Mouse (Mus musculus) G1E (cell line): ENCODE results near the gene Nfu1. TPM values are rescaled to one million over a fixed set of nuclear protein-coding genes. Genes with fewer than 3 reads are reported as not detected.
A peak's percentile ranks its signal among the peaks of the same experiment; 100 is the strongest.
"Not testable (repeated sequence)": the region's sequence is repeated elsewhere in the genome, so short reads cannot be mapped to it uniquely, and the experiment has no call there.

Experiments
- ATAC-seq: 2 replicates; pipeline ENCODE4 v1.8.0; 2016; ENCODE audit warnings: mild to moderate bottlenecking; ENCODE audit not compliant: insufficient number of reproducible peaks, poor library complexity, low FRiP score, severe bottlenecking; ENCODE audit errors: extremely low read depth
- DNase-seq: peaks from one replicate; pipeline ENCODE4 v3.0.0; 2012; ENCODE audit warnings: low spot score
- H3K27me3 ChIP-seq: 2 replicates; pipeline ENCODE4 v1.6.1; 2012; ENCODE audit warnings: mild to moderate bottlenecking, low read length, inconsistent platforms; ENCODE audit not compliant: insufficient read depth
- H3K36me3 ChIP-seq: replicated peaks from 2 replicates; pipeline ENCODE3; 2012; ENCODE audit warnings: mild to moderate bottlenecking, inconsistent platforms
- H3K4me1 ChIP-seq: 2 replicates; pipeline ENCODE4 v1.6.1; 2012; ENCODE audit warnings: low read depth, low read length, inconsistent platforms, mixed read lengths; ENCODE audit not compliant: insufficient read depth
- H3K4me3 ChIP-seq: 2 replicates; pipeline ENCODE4 v1.5.1; 2012; ENCODE audit warnings: low read depth, mild to moderate bottlenecking, inconsistent platforms, low read length, moderate library complexity, mixed read lengths
- H3K9me3 ChIP-seq: replicated peaks from 2 replicates; pipeline ENCODE4 v1.6.1; 2012; ENCODE audit warnings: inconsistent platforms
- CTCF ChIP-seq: IDR thresholded peaks from 2 replicates; pipeline ENCODE4 v1.5.1; 2012; ENCODE audit warnings: low read depth, low read length, inconsistent platforms, mixed read lengths
- GATA1 ChIP-seq: IDR thresholded peaks from 2 replicates; pipeline ENCODE4 v1.6.1; 2012; ENCODE audit warnings: borderline replicate concordance, low read length, inconsistent platforms, mixed read lengths
- GATA2 ChIP-seq: IDR thresholded peaks from 2 replicates; pipeline ENCODE4 v1.6.1; 2012; ENCODE audit warnings: low read depth, low read length, inconsistent platforms, borderline replicate concordance
- POLR2AphosphoS5 ChIP-seq: IDR thresholded peaks from 2 replicates; pipeline ENCODE4 v1.6.1; 2012; ENCODE audit warnings: low read depth, low read length, inconsistent platforms; ENCODE audit not compliant: insufficient replicate concordance
- TAL1 ChIP-seq: conservative IDR thresholded peaks from 2 replicates; pipeline ENCODE4 v1.6.1; 2012; ENCODE audit warnings: low read depth, low read length, inconsistent platforms, mixed read lengths
- polyA plus RNA-seq: library from polyadenylated mRNA; stranded (reverse); fragments of >175 nt; gene quantifications from 2 replicates; pipeline ENCODE4 v1.2.3, GENCODE M21; 2012
- total RNA-seq, 2 experiments: library from RNA; stranded (forward) in 1 of 2; stranded (reverse) in 1 of 2; fragments of 200-1000 nt in 1 of 2; fragments of >200 nt in 1 of 2; fragmentation: Nextera tagmentation in 1 of 2; gene quantifications; 2 replicates each; pipeline ENCODE4 v1.2.3; 2014 to 2017

Gene Nfu1
- total and polyA plus RNA-seq, 3 experiments: 97.1 to 126 (median 123) TPM

DNA sequence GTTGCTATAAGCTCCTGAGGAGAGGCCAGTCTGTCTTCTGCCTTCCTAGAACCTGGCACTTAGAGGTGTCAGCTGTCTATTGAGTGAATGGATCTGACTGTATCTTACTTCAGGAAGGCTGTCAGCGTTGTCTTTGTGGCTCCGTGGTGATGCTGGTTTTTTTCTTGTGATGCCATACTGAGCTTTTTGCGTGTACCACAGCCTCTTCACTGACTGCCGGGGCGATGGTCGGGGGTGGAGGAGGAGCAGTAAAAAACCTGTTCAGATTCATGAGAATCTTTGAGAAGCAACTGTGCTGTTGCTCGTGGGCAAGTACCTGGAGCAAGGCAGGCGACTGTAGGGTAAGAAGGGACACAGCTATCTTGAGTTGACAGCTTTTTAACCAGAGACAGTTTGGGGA, 9.8 kb downstream of the Nfu1 start:
- H3K9me3 ChIP-seq: peaks cover 6% of the 10 kb centered on the region
- no peaks in the 10 kb centered on the region for H3K27me3 ChIP-seq
- no peak overlapping the region for H3K4me3 ChIP-seq
- H3K4me1 ChIP-seq: peaks cover 12% of the 10 kb centered on the region
- H3K36me3 ChIP-seq: peaks cover 88% of the 10 kb centered on the region
- no peak for DNase-seq
- TF ChIP-seq TAL1 (no peak), GATA2 (no peak), CTCF (no peak), POLR2AphosphoS5 (no peak), GATA1 (no peak)
- ATAC-seq: no peak

DNA sequence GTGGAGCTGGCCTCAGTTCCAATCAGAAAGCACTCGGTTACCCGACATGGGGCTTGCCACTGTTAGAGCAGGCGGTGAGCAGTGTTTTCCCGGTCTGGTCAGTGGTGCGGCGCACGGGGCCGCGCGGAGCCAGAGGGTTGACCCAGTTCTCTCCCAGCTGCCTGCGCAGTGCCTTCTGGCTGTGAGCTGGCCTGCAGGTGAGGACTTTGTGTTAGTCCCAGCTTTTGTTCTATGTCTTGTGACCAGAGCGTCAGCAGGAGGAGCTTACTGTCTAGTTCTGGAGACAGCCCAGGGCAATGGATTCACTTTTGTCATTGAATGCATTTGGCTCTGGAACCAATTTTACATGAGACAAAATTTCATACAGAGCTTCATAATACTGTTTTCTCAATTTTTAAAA, 12.8 kb downstream of the Nfu1 start:
- peaks cover 6% of the 10 kb centered on the region for H3K9me3 ChIP-seq
- H3K36me3 ChIP-seq: peaks cover 87% of the 10 kb centered on the region
- H3K4me1 ChIP-seq: peaks cover 13% of the 10 kb centered on the region
- ATAC-seq (no peak), DNase-seq (no peak)
- no peaks in the 10 kb centered on the region for H3K27me3 ChIP-seq
- H3K4me3 ChIP-seq: no peak overlapping the region
- TF ChIP-seq GATA1 (no peak), CTCF (no peak), TAL1 (no peak), GATA2 (no peak)

DNA sequence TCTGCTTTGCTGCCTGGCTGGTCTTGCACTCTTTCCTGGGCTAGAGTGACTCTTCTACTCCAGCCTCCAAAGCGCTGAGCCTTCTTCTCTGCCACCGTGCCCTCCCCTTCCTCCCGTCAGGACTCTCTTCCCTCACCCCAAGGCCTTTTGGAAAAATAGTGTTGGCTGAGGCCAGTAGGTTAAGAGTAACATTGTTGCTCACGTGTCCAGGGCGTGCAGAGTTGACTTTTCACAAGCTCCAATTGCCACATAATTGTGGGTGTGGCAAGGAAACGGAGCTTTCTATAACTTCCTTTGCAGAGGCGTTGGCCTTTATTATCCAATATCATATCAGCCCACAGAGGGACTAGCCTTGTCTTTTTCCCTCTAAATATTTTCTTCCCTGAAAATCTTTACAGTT, 17.9 kb downstream of the Nfu1 start:
- Histone ChIP-seq H3K9me3 (no peaks in the 10 kb centered on the region), H3K4me3 (no peak overlapping the region; the same call in 1 of the 2 replicates), H3K27me3 (no peaks in the 10 kb centered on the region), H3K4me1 (peaks cover 25% of the 10 kb centered on the region), H3K36me3 (peaks cover 76% of the 10 kb centered on the region)
- TF ChIP-seq POLR2AphosphoS5 (no peak), TAL1 (no peak), CTCF (no peak), GATA1 (no peak), GATA2 (no peak)
- peak; percentile 40; the same call in 1 of the 2 replicates for ATAC-seq
- DNase-seq: no peak

DNA sequence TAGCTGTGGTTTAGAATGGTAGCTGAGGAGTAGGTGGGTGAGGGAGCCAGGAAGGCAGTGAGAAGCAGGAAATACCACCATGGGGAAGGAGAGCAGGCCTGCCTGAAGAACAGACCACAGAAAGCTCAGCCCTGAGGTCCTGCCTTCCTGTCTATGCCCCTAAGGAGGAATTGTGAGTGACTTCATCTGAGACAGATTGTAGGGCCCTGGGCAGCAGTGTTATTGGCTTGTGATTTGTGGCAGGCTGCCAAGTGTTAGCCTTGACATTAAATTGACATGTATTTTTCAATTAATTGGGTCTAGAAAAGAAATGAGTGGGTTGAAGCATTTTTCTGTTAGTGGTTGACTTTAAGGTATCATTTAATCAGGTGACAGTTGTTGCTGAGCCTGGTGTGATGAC, 19.8 kb downstream of the Nfu1 start:
- Histone ChIP-seq H3K27me3 (no peaks in the 10 kb centered on the region), H3K4me1 (peaks cover 25% of the 10 kb centered on the region), H3K9me3 (no peaks in the 10 kb centered on the region), H3K4me3 (no peak overlapping the region), H3K36me3 (peaks cover 61% of the 10 kb centered on the region)
- ATAC-seq (no peak), DNase-seq (no peak)
- no peak for TF ChIP-seq GATA1

DNA sequence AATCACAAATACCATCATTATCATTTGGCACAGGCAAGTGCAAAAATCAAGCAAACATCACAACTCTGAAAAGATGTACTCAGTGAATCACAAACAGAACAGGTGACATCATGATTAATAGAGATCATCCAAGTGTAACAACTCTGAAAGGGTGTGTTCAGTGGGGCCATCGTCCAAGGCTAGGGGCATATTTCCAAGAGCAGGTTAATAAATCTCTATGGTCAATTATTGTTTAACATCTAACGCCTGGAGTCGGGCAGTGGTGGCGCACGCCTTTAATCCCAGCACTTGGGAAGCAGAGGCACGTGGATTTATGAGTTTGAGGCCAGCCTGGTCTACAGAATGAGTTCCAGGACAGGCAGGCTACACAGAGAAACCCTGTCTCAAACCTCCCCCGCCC, 22.3 kb downstream of the Nfu1 start:
- not testable (repeated sequence) for H3K4me3 ChIP-seq, H3K9me3 ChIP-seq, DNase-seq, ATAC-seq, H3K27me3 ChIP-seq
- Histone ChIP-seq H3K36me3 (peaks cover 41% of the 10 kb centered on the region), H3K4me1 (peaks cover 26% of the 10 kb centered on the region)

DNA sequence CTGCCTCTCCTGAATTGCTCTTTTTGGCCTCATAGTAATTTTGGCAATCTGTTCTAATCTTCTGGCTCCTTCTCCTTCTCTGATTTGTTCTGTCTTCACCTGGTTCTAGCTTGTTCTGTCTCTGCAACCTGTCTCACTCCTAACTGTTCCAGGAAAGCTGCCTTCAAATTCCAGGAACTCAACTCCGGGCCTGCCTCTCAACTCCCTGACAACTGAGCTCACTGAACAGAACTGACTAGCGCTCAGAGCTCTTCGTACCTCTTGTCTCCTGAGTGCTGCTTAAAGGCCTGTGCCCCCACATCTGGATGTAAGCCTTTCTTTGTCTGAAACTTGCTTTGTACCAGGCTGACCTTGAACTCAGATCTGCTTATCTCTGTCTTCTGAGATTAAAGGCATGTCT, 23.4 kb downstream of the Nfu1 start:
- Histone ChIP-seq H3K36me3 (peaks cover 34% of the 10 kb centered on the region), H3K4me3 (no peak overlapping the region), H3K9me3 (peaks cover 3% of the 10 kb centered on the region), H3K4me1 (peaks cover 20% of the 10 kb centered on the region; the same call in 1 of the 2 replicates), H3K27me3 (no peaks in the 10 kb centered on the region)
- no peak for ATAC-seq
- DNase-seq: no peak
- no peak for TF ChIP-seq TAL1
- TF ChIP-seq GATA2: no peak
- TF ChIP-seq GATA1: no peak
- TF ChIP-seq POLR2AphosphoS5: no peak
- no peak for TF ChIP-seq CTCF

DNA sequence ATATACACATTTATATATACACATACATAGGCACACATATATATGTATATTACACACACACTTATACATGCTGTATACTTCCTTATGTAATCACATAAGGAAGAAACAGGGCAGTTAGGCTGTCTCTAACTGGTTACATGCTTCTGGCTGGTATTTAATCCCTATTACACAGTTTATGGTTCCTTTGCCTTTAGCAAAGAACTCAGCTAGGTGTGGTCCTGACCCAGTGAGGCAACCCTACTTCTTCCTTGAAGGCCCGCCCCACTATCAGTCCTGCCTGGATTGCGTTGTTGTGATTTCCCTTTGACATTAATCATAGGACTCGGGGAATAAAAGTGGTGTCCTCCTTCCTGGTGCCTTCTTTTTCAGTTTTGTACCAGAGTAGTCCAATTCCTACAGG, 25.4 kb downstream of the Nfu1 start:
- TF ChIP-seq POLR2AphosphoS5: no peak
- TF ChIP-seq TAL1: no peak
- no peak for TF ChIP-seq CTCF
- TF ChIP-seq GATA2: no peak
- TF ChIP-seq GATA1: no peak
- H3K4me3 ChIP-seq: no peak overlapping the region
- no peak for DNase-seq
- H3K4me1 ChIP-seq: peaks cover 29% of the 10 kb centered on the region
- ATAC-seq: no peak
- H3K36me3 ChIP-seq: peaks cover 15% of the 10 kb centered on the region
- no peaks in the 10 kb centered on the region for H3K27me3 ChIP-seq
- peaks cover 3% of the 10 kb centered on the region for H3K9me3 ChIP-seq
